Mouse (Mus musculus) heart, postnatal 0 days (tissue): ENCODE measurements around the gene Mtg1.

Experiments
- CTCF ChIP-seq: IDR thresholded peaks from 2 replicates; pipeline ENCODE4 v1.5.1; 2016; ENCODE audit warnings: antibody characterized with exemption, control low read depth, low read depth
- EP300 ChIP-seq: IDR thresholded peaks from 2 replicates; pipeline ENCODE4 v1.6.1; 2016; ENCODE audit warnings: antibody characterized with exemption, low read depth

GRCm38 (mm10) chr7:140153829-140154217 lies 16.5 kb downstream of the Mtg1 start:
- TF ChIP-seq EP300 (no peak), CTCF (no peak)
